19 mouse cellular contexts compared by ENCODE assay signal in the genomic region with DNA sequence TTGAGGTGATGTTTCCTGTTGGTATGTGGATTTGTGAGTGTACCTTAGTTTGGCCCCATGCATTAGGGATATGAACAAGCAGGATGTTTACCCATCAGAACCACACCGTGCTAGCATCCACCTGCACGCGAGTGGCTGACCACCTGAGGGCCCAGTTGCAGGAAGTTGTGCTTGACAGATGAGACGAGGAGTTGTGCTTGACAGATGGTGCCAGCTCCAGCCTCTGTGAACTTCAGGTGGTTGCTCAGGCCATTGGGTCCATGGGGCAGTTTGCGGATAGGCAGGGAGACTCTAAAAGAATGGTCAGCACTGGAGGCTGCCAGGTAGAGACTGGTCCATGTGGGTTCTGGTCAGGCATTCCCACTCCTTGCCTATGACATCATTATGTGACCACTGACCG. TPM values are rescaled to one million over a fixed set of nuclear protein-coding genes. Genes with fewer than 3 reads are reported as not detected.
DNase-seq lines count a peak whose midpoint lies in the region; ATAC-seq and TF ChIP-seq lines count a peak whose summit lies in the region.
"Had no signal": no experiment of that assay in that cellular context is flagged by ENCODE, and none has a peak within 500 bp of the region (broad histone marks: within the 10 kb centered on the region; RNA-seq: fewer than 3 reads in every experiment).

No protein-coding gene starts in this region.

- TF ChIP-seq EP300 in MEL (IDR thresholded peaks at IDR 0.05; ENCODE audit: low read depth in 1 of 2, low read length in 2 of 2), result no peak

- H3K27me3 ChIP-seq in MEL (ENCODE audit: control insufficient read depth in 1 of 2, insufficient read depth in 2 of 2, low read length in 2 of 2), result no peaks in the 10 kb centered on the region
- no peaks in the 10 kb centered on the region for H3K27me3 ChIP-seq in limb, embryonic 11.5 days (ENCODE audit: control insufficient read depth, insufficient read depth, low read length)
- H3K27me3 ChIP-seq in hindbrain, embryonic 13.5 days, result no peaks in the 10 kb centered on the region
- H3K27me3 ChIP-seq: heart, embryonic 15.5 days had no signal

- peak; percentile 42 for TF ChIP-seq RAD21 in MEL (IDR thresholded peaks at IDR 0.05; ENCODE audit: low read depth, low read length)

- TF ChIP-seq POLR2A in MEL (IDR thresholded peaks at IDR 0.05; ENCODE audit: control insufficient read depth in 1 of 2, insufficient read depth in 1 of 2, low read depth in 1 of 2, low read length in 2 of 2, poor library complexity in 1 of 2), result no peak

- intact Hi-C loops in gastrocnemius, adult 2 months (cut with DNase I), result no loop called here

- TF ChIP-seq CTCF in gastrocnemius, adult 2 months (IDR thresholded peaks at IDR 0.05), result peak; percentile 48
- peak; percentile 61 for TF ChIP-seq CTCF in layer of hippocampus, adult 2 months (conservative IDR thresholded peaks at IDR 0.05)
- peak; percentile 77 to 85 (median 83) for TF ChIP-seq CTCF in MEL (IDR thresholded peaks at IDR 0.05 in 2 of 3, conservative IDR thresholded peaks at IDR 0.05 in 1 of 3; ENCODE audit: control insufficient read depth in 1 of 3, insufficient read depth in 1 of 3, low read depth in 2 of 3, low read length in 3 of 3, poor library complexity in 1 of 3, severe bottlenecking in 1 of 3)

- peaks cover 4 to 7% of the 10 kb centered on the region in 2 experiments; a peak in 3 of 4 replicates for H3K4me1 ChIP-seq in MEL (ENCODE audit: control insufficient read depth in 1 of 2, insufficient read depth in 2 of 2, low read length in 2 of 2)
- H3K4me1 ChIP-seq in limb, embryonic 11.5 days (ENCODE audit: control insufficient read depth, insufficient read depth, low read length), result peaks cover 19% of the 10 kb centered on the region
- peaks cover 19% of the 10 kb centered on the region for H3K4me1 ChIP-seq in hindbrain, embryonic 13.5 days (replicated peaks)

- no peak overlapping the region for H3K4me3 ChIP-seq in gastrocnemius, adult 2 months
- no peak overlapping the region for H3K4me3 ChIP-seq in layer of hippocampus, adult 2 months
- H3K4me3 ChIP-seq in MEL (ENCODE audit: control insufficient read depth in 1 of 2, insufficient read depth in 1 of 2, low read depth in 2 of 2, low read length in 2 of 2), result no peak overlapping the region
- H3K4me3 ChIP-seq in limb, embryonic 11.5 days (ENCODE audit: low read depth, low read length), result no peak overlapping the region
- no peak overlapping the region for H3K4me3 ChIP-seq in hindbrain, embryonic 13.5 days
- H3K4me3 ChIP-seq: heart, embryonic 15.5 days; hindbrain, embryonic 12.5 days had no signal

- H3K36me3 ChIP-seq in MEL (ENCODE audit: control insufficient read depth in 1 of 2, insufficient read depth in 2 of 2, low read length in 2 of 2), result peaks cover 0 to 8% of the 10 kb centered on the region in 2 experiments; a peak in 2 of 4 replicates
- no peaks in the 10 kb centered on the region; the same call in 1 of the 2 replicates for H3K36me3 ChIP-seq in limb, embryonic 11.5 days (ENCODE audit: control insufficient read depth, insufficient read depth, low read length)
- H3K36me3 ChIP-seq in hindbrain, embryonic 13.5 days, result peaks cover 29% of the 10 kb centered on the region
- H3K36me3 ChIP-seq: heart, embryonic 15.5 days had no signal

- no peaks in the 10 kb centered on the region for H3K79me2 ChIP-seq in MEL (ENCODE audit: control insufficient read depth, insufficient read depth, low read length, poor library complexity)

- peak overlapping the region; percentile 18; the same call in 1 of the 2 replicates for H3K4me2 ChIP-seq in limb, embryonic 11.5 days (ENCODE audit: low read depth, severe bottlenecking)
- no peak overlapping the region for H3K4me2 ChIP-seq in hindbrain, embryonic 13.5 days
- H3K4me2 ChIP-seq: heart, embryonic 15.5 days; liver, embryonic 11.5 days had no signal

- H3K9me3 ChIP-seq in MEL (replicated peaks; ENCODE audit: insufficient read depth, low read length), result no peaks in the 10 kb centered on the region
- no peaks in the 10 kb centered on the region for H3K9me3 ChIP-seq in limb, embryonic 11.5 days (ENCODE audit: control insufficient read depth, low read length)
- no peaks in the 10 kb centered on the region for H3K9me3 ChIP-seq in hindbrain, embryonic 13.5 days
- H3K9me3 ChIP-seq: heart, embryonic 15.5 days; hindbrain, embryonic 12.5 days had no signal

- ATAC-seq in limb, embryonic 11.5 days (ENCODE audit: insufficient number of reproducible peaks, low FRiP score, low TSS enrichment, low read depth), result no peak
- ATAC-seq in hindbrain, embryonic 13.5 days (ENCODE audit: low FRiP score), result no peak

- no peak for DNase-seq in gastrocnemius, adult 2 months
- no peak for DNase-seq in gastrocnemius, adult 8-10 months (ENCODE audit: low spot score in 2 of 2)
- no peak for DNase-seq in layer of hippocampus, adult 2 months (ENCODE audit: low spot score in 2 of 2)
- no peak for DNase-seq in layer of hippocampus, adult 9-11 months
- peak; percentile 32 for DNase-seq in MEL (ENCODE audit: low read depth, low spot score)
- DNase-seq in limb, embryonic 11.5 days (ENCODE audit: low spot score), result no peak
- DNase-seq in embryo, embryonic 10 days (ENCODE audit: low spot score), result no peak
- DNase-seq: B cell, adult 2 months; cerebellum, postnatal 25 days; gastrocnemius, postnatal 14 days; kidney, adult 18-20 months; kidney, postnatal 10 days; lung, adult 2 months; lung, postnatal 36 days; right cerebral cortex, postnatal 25 days had no signal

- no peak overlapping the region for H3K9ac ChIP-seq in MEL (ENCODE audit: control insufficient read depth, low read depth, low read length, poor library complexity, severe bottlenecking)
- no peak overlapping the region for H3K9ac ChIP-seq in limb, embryonic 11.5 days (ENCODE audit: low read length)
- H3K9ac ChIP-seq in hindbrain, embryonic 13.5 days, result no peak overlapping the region
- H3K9ac ChIP-seq: heart, embryonic 15.5 days; hindbrain, embryonic 12.5 days had no signal

- WGBS in limb, embryonic 11.5 days, result 73% methylated on average over 6 of the region's 6 CpGs
- 73% methylated on average over 6 of the region's 6 CpGs for WGBS in hindbrain, embryonic 13.5 days

- H3K27ac ChIP-seq in gastrocnemius, adult 2 months, result no peak overlapping the region
- H3K27ac ChIP-seq in layer of hippocampus, adult 2 months, result no peak overlapping the region
- H3K27ac ChIP-seq in MEL (ENCODE audit: control insufficient read depth, low read depth, low read length), result no peak overlapping the region
- no peak overlapping the region for H3K27ac ChIP-seq in limb, embryonic 11.5 days (replicated peaks; ENCODE audit: low read depth, low read length)
- no peak overlapping the region for H3K27ac ChIP-seq in hindbrain, embryonic 13.5 days
- H3K27ac ChIP-seq: heart, embryonic 15.5 days; hindbrain, embryonic 12.5 days had no signal

TF ChIP-seq in MEL, 35 proteins besides CTCF, POLR2A, EP300 and RAD21:
- TF ChIP-seq MAZ (IDR thresholded peaks at IDR 0.05; ENCODE audit: low read depth, low read length), result no peak
- no peak for TF ChIP-seq GATA1 (IDR thresholded peaks at IDR 0.05; ENCODE audit: low read depth, low read length)
- TF ChIP-seq GABPA (IDR thresholded peaks at IDR 0.05; ENCODE audit: low read depth, low read length), result no peak
- peak; percentile 71 for TF ChIP-seq SMC3 (IDR thresholded peaks at IDR 0.05; ENCODE audit: low read depth, low read length)
- no peak for TF ChIP-seq SIN3A (IDR thresholded peaks at IDR 0.05; ENCODE audit: low read length)
- TF ChIP-seq ETS1 (IDR thresholded peaks at IDR 0.05; ENCODE audit: low read depth, low read length), result no peak
- 0 out of 2 replicates have a peak, but pooled peaks have one; percentile 17 for TF ChIP-seq TCF12 (IDR thresholded peaks at IDR 0.05; ENCODE audit: low read depth, low read length)
- TF ChIP-seq HCFC1 (IDR thresholded peaks at IDR 0.05; ENCODE audit: low read depth, low read length), result no peak
- TF ChIP-seq BHLHE40 (IDR thresholded peaks at IDR 0.05; ENCODE audit: borderline replicate concordance, low read depth, low read length), result no peak
- TF ChIP-seq ZKSCAN1 (IDR thresholded peaks at IDR 0.05; ENCODE audit: low read depth, low read length), result no peak
- TF ChIP-seq ZNF384 (IDR thresholded peaks at IDR 0.05; ENCODE audit: low read depth, low read length), result no peak
- TF ChIP-seq ZMIZ1 (IDR thresholded peaks at IDR 0.05; ENCODE audit: low read depth, low read length), result no peak
- no peak for TF ChIP-seq UBTF (IDR thresholded peaks at IDR 0.05; ENCODE audit: borderline replicate concordance, insufficient read depth, low read depth, low read length)
- peak; percentile 42; the same call in 1 of the 2 replicates for TF ChIP-seq ZC3H11A (IDR thresholded peaks at IDR 0.05; ENCODE audit: low read depth, low read length)
- no peak for TF ChIP-seq MYC (IDR thresholded peaks at IDR 0.05; ENCODE audit: low read depth, low read length)
- TF ChIP-seq MAFK (IDR thresholded peaks at IDR 0.05; ENCODE audit: borderline replicate concordance, low read depth, low read length), result no peak
- TF ChIP-seq MYB (IDR thresholded peaks at IDR 0.05; ENCODE audit: low read depth, low read length), result no peak
- TF ChIP-seq KAT2A (conservative IDR thresholded peaks at IDR 0.05; ENCODE audit: low read depth, low read length), result no peak
- TF ChIP-seq CHD2 (IDR thresholded peaks at IDR 0.05; ENCODE audit: low read length), result no peak

RNA-seq across cellular contexts. Expression of a gene that starts 26.4 kb away (rescaled TPM):
- total RNA-seq in gastrocnemius, adult 2 months (2021), result 10 to 100 TPM; 56.9 to 68.9 TPM
- total RNA-seq in gastrocnemius, adult 8-10 months (2022), result 10 to 100 TPM; 59.8 to 72.7 (median 66.6) TPM
- 100 to 1,000 TPM; 146 to 157 TPM for total RNA-seq in layer of hippocampus, adult 2 months (2021)
- 53.5 and 59.6 TPM in 2 replicates for total RNA-seq in MEL (2012; rRNA removed)
- polyA plus RNA-seq in MEL (2012; ENCODE audit: insufficient read depth in 1 of 2, insufficient read length in 2 of 2, low read depth in 1 of 2, low replicate concordance in 2 of 2, missing spikeins in 1 of 2), result 10 to 100 TPM; 35.4 to 98.5 TPM
- polyA plus RNA-seq in limb, embryonic 11.5 days (2014; fragmentation: Nextera tagmentation; extraction: Ambion mirVana), result 89.4 and 92.6 TPM in 2 replicates
- 116 and 118 TPM in 2 replicates for polyA plus RNA-seq in hindbrain, embryonic 13.5 days (2015; fragmentation: Nextera tagmentation; extraction: Ambion mirVana)
